Comparison of ENCODE assay signal across 20 mouse cellular contexts in genomic region chr1:19233857-19234256, GRCm38 (mm10). TPM values are rescaled to one million over a fixed set of nuclear protein-coding genes. Genes with fewer than 3 reads are reported as not detected.
DNase-seq lines count a peak whose midpoint lies in the region; ATAC-seq lines count a peak whose summit lies in the region.
"Had no signal": no experiment of that assay in that cellular context is flagged by ENCODE, and none has a peak within 500 bp of the region (broad histone marks: within the 10 kb centered on the region; RNA-seq: fewer than 3 reads in every experiment).

No protein-coding gene starts in this region.

- no peaks in the 10 kb centered on the region for H3K4me1 ChIP-seq in hindbrain, embryonic 14.5 days (replicated peaks; ENCODE audit: control insufficient read depth, insufficient read depth, low read length)
- no peaks in the 10 kb centered on the region for H3K4me1 ChIP-seq in hindbrain, embryonic 12.5 days
- peaks cover 6% of the 10 kb centered on the region for H3K4me1 ChIP-seq in midbrain, embryonic 10.5 days
- H3K4me1 ChIP-seq in neural tube, embryonic 14.5 days (ENCODE audit: control insufficient read depth, insufficient read depth, low read length), result no peaks in the 10 kb centered on the region

- H3K4me3 ChIP-seq in hindbrain, embryonic 14.5 days (replicated peaks; ENCODE audit: low read length), result no peak overlapping the region
- H3K4me3 ChIP-seq in hindbrain, embryonic 12.5 days, result no peak overlapping the region
- no peak overlapping the region for H3K4me3 ChIP-seq in midbrain, embryonic 10.5 days
- H3K4me3 ChIP-seq in neural tube, embryonic 14.5 days (ENCODE audit: low read depth, low read length), result no peak overlapping the region
- H3K4me3 ChIP-seq: heart, adult 2 months; limb, embryonic 12.5 days had no signal

- no peak overlapping the region for H3K4me2 ChIP-seq in hindbrain, embryonic 14.5 days (replicated peaks)
- H3K4me2 ChIP-seq in hindbrain, embryonic 12.5 days (replicated peaks), result no peak overlapping the region
- H3K4me2 ChIP-seq in neural tube, embryonic 14.5 days (ENCODE audit: low read depth, low read length), result no peak overlapping the region

- no peak overlapping the region for H3K9ac ChIP-seq in hindbrain, embryonic 14.5 days
- no peak overlapping the region for H3K9ac ChIP-seq in hindbrain, embryonic 12.5 days
- no peak overlapping the region for H3K9ac ChIP-seq in neural tube, embryonic 14.5 days (replicated peaks; ENCODE audit: low read depth, low read length)
- H3K9ac ChIP-seq: limb, embryonic 12.5 days; liver, postnatal 0 days had no signal

- H3K27ac ChIP-seq in hindbrain, embryonic 14.5 days, result 0 out of 2 replicates have a peak overlapping the region, but pooled peaks have one; percentile 12
- no peak overlapping the region for H3K27ac ChIP-seq in hindbrain, embryonic 12.5 days
- no peak overlapping the region for H3K27ac ChIP-seq in midbrain, embryonic 10.5 days (replicated peaks)
- H3K27ac ChIP-seq in neural tube, embryonic 14.5 days (ENCODE audit: low read depth, low read length), result no peak overlapping the region
- H3K27ac ChIP-seq: heart, adult 2 months; limb, embryonic 12.5 days had no signal

- ATAC-seq in hindbrain, embryonic 14.5 days (ENCODE audit: low FRiP score), result peak; percentile 42; the same call in 1 of the 2 replicates
- ATAC-seq in hindbrain, embryonic 12.5 days (ENCODE audit: low FRiP score), result no peak
- peak; percentile 16; the same call in 1 of the 2 replicates for ATAC-seq in neural tube, embryonic 14.5 days (ENCODE audit: low read depth)
- ATAC-seq: liver, postnatal 0 days had no signal

- no peaks in the 10 kb centered on the region for H3K36me3 ChIP-seq in hindbrain, embryonic 14.5 days (replicated peaks; ENCODE audit: control insufficient read depth, insufficient read depth)
- H3K36me3 ChIP-seq in hindbrain, embryonic 12.5 days, result no peaks in the 10 kb centered on the region
- H3K36me3 ChIP-seq in midbrain, embryonic 10.5 days, result no peaks in the 10 kb centered on the region
- no peaks in the 10 kb centered on the region for H3K36me3 ChIP-seq in neural tube, embryonic 14.5 days (ENCODE audit: control insufficient read depth, insufficient read depth, low read length)
- H3K36me3 ChIP-seq: limb, embryonic 12.5 days had no signal

- 2% methylated on average over 19 of the region's 19 CpGs for WGBS in hindbrain, embryonic 14.5 days
- WGBS in hindbrain, embryonic 12.5 days, result under 1% methylated on average over 19 of the region's 19 CpGs
- WGBS in midbrain, embryonic 10.5 days, result under 1% methylated on average over 19 of the region's 19 CpGs
- 4% methylated on average over 19 of the region's 19 CpGs for WGBS in neural tube, embryonic 14.5 days

- H3K27me3 ChIP-seq in hindbrain, embryonic 14.5 days (ENCODE audit: control insufficient read depth, insufficient read depth, low read length), result peaks cover 94% of the 10 kb centered on the region
- H3K27me3 ChIP-seq in hindbrain, embryonic 12.5 days, result peaks cover 83% of the 10 kb centered on the region
- peaks cover 99% of the 10 kb centered on the region for H3K27me3 ChIP-seq in midbrain, embryonic 10.5 days (ENCODE audit: low read depth, poor library complexity, severe bottlenecking)
- peaks cover 41% of the 10 kb centered on the region for H3K27me3 ChIP-seq in neural tube, embryonic 14.5 days (ENCODE audit: control insufficient read depth, insufficient read depth, low read length)

- no peak for DNase-seq in hindbrain, embryonic 14.5 days (ENCODE audit: low spot score)
- peak; percentile 51 for DNase-seq in ZHBTc4 (ENCODE audit: low read depth, low spot score)
- DNase-seq in midbrain, embryonic 10.5 days (ENCODE audit: low spot score), result peak; percentile 58
- DNase-seq in spleen, postnatal 36 days (ENCODE audit: low spot score in 2 of 2), result no peak
- DNase-seq in gastrocnemius, postnatal 25 days, result no peak
- DNase-seq: adrenal gland, postnatal 36 days; cerebellum, postnatal 14 days; heart, adult 2 months; kidney, adult 9 months; kidney, postnatal 4 days; layer of hippocampus, postnatal 36 days; liver, postnatal 0 days; lung, postnatal 36 days; right cerebral cortex, postnatal 4 days; thymus, adult 18-20 months had no signal

- H3K9me3 ChIP-seq in hindbrain, embryonic 14.5 days (ENCODE audit: control insufficient read depth, low read length), result no peaks in the 10 kb centered on the region
- no peaks in the 10 kb centered on the region for H3K9me3 ChIP-seq in hindbrain, embryonic 12.5 days (replicated peaks)
- no peaks in the 10 kb centered on the region for H3K9me3 ChIP-seq in midbrain, embryonic 10.5 days (replicated peaks)
- no peaks in the 10 kb centered on the region for H3K9me3 ChIP-seq in neural tube, embryonic 14.5 days (ENCODE audit: control insufficient read depth, low read length)
- H3K9me3 ChIP-seq: limb, embryonic 12.5 days had no signal

RNA-seq across cellular contexts. Expression of gene Tfap2b, which starts 25.1 kb away (rescaled TPM):
- 42.5 and 51.2 TPM in 2 replicates for polyA plus RNA-seq in hindbrain, embryonic 14.5 days (2014; fragmentation: Nextera tagmentation; extraction: Ambion mirVana)
- 85.5 and 91.2 TPM in 2 replicates for polyA plus RNA-seq in hindbrain, embryonic 12.5 days (2016; fragmentation: Nextera tagmentation; extraction: Ambion mirVana)
- polyA plus RNA-seq in midbrain, embryonic 10.5 days (2016; fragmentation: Nextera tagmentation; extraction: Ambion mirVana), result 24.7 and 33.7 TPM in 2 replicates
- polyA plus RNA-seq in neural tube, embryonic 14.5 days (2014; fragmentation: Nextera tagmentation; extraction: Ambion mirVana), result 49.2 and 51.8 TPM in 2 replicates
- total RNA-seq in gastrocnemius, postnatal 25 days (2021), result not detected
- total RNA-seq: gastrocnemius, adult 8-10 months; heart, adult 2 months; monocyte, adult 5-6 weeks had no signal
- polyA plus RNA-seq: liver, postnatal 0 days had no signal

Comparison
In these comparisons a context has a peak if more than half of its experiments do, and no peak if none do; other contexts are left out.
1. DNase-seq: peak in ZHBTc4 (single experiment) and midbrain, embryonic 10.5 days (single experiment); none in hindbrain, embryonic 14.5 days (single experiment), spleen, postnatal 36 days (0 of 2) and gastrocnemius, postnatal 25 days (single experiment).